Mouse (Mus musculus) hindlimb bud, embryonic 11.5 days (tissue): ENCODE data around the gene Dmkn.
"Not testable (repeated sequence)": the region's sequence is repeated elsewhere in the genome, so short reads cannot be mapped to it uniquely, and the experiment has no call there.

ENCODE experiments used
- DNase-seq: peaks from one replicate; pipeline ENCODE4 v3.0.0-alpha.2; 2012; ENCODE audit warnings: low read depth, low spot score; ENCODE audit errors: extremely low spot score

The Dmkn gene

GRCm38 (mm10) chr7:30763456-30763855 lies at the start of gene Dmkn:
TSS of gene Dmkn (plus strand) at chr7:30763756.
- no peak for DNase-seq

- DNase-seq: peak; percentile 46
Measured at GRCm38 (mm10) chr7:30717006-30717715, 46.4 kb upstream of the Dmkn start.

- no peak for DNase-seq
Measured at GRCm38 (mm10) chr7:30717716-30718046, 45.9 kb upstream of the Dmkn start.

- DNase-seq: no peak
Measured at GRCm38 (mm10) chr7:30719669-30720068, 43.9 kb upstream of the Dmkn start.

GRCm38 (mm10) chr7:30721286-30721685 lies 42.3 kb upstream of the Dmkn start:
- DNase-seq: no peak

GRCm38 (mm10) chr7:30723274-30723953 lies 40.1 kb upstream of the Dmkn start:
- DNase-seq: no peak

GRCm38 (mm10) chr7:30728214-30728613 lies 35.3 kb upstream of the Dmkn start:
- DNase-seq: no peak

- no peak for DNase-seq
Measured at GRCm38 (mm10) chr7:30728739-30729395, 34.7 kb upstream of the Dmkn start.

GRCm38 (mm10) chr7:30729396-30730063 lies 34.0 kb upstream of the Dmkn start, which contains the start of gene Tmem147:
TSS of gene Tmem147 (minus strand) at chr7:30729540.
- peak; percentile 66 for DNase-seq

- DNase-seq: not testable (repeated sequence)
Measured at GRCm38 (mm10) chr7:30730064-30730722, 33.4 kb upstream of the Dmkn start.

- DNase-seq: no peak
Measured at GRCm38 (mm10) chr7:30736211-30736610, 27.3 kb upstream of the Dmkn start.

GRCm38 (mm10) chr7:30742570-30742969 lies 21.0 kb upstream of the Dmkn start:
- DNase-seq: not testable (repeated sequence)

GRCm38 (mm10) chr7:30743617-30744016 lies 19.9 kb upstream of the Dmkn start, which contains the start of gene Gapdhs:
TSS of gene Gapdhs (minus strand) at chr7:30743681.
- not testable (repeated sequence) for DNase-seq

- no peak for DNase-seq
Measured at GRCm38 (mm10) chr7:30744022-30744598, 19.4 kb upstream of the Dmkn start.

GRCm38 (mm10) chr7:30747525-30748204 lies 15.9 kb upstream of the Dmkn start:
- DNase-seq: no peak

- DNase-seq: no peak
Measured at GRCm38 (mm10) chr7:30749824-30750606, 13.5 kb upstream of the Dmkn start.

GRCm38 (mm10) chr7:30751086-30751669 lies 12.4 kb upstream of the Dmkn start, which contains the start of gene Sbsn:
TSS of gene Sbsn (plus strand) at chr7:30751471.
- DNase-seq: no peak

GRCm38 (mm10) chr7:30757001-30757400 lies 6.6 kb upstream of the Dmkn start:
- no peak for DNase-seq

- no peak for DNase-seq
Measured at GRCm38 (mm10) chr7:30758853-30759252, 4.7 kb upstream of the Dmkn start.
